Mouse (Mus musculus) central nervous system, embryonic 18 days (tissue): ENCODE measurements around the gene Steap4. TPM values are rescaled to one million over a fixed set of nuclear protein-coding genes. Genes with fewer than 3 reads are reported as not detected.

ENCODE experiments used
- polyA plus RNA-seq: library from polyadenylated mRNA; depleted of rRNA; stranded (reverse); fragments of >200 nt; gene quantifications from 2 replicates; pipeline ENCODE4 v1.2.3, GENCODE M21; 2012; rRNA removed

The Steap4 gene
- 0.35 and 1.0 TPM in 2 replicates for polyA plus RNA-seq

DNA sequence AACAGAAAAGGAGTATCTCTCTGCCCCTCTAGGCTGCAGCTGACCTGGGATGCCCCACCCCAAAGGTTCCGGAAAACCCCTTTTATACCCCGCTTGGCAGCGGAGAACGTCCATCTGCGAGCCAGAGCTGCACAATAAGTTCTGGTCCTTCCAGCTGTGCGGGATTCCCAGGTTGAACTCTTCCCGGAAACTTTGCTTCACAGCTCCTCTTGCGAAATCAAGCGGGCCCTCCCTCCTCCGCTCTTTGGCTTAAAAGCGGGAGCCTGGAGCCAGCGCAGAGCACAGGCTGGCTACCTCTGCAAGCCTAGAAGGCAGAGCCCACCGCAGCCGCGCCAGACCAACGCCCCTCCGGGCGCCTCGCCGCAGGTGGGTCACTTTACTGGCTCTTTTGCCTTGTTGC lies at the start of gene Steap4:
TSS of gene Steap4 (plus strand) at position 282 of the 400 bp plus-strand sequence.

Other genes starting within 250 kb of the Steap4 start
- gene Sri, start 85.6 kb downstream of the Steap4 start, polyA plus RNA-seq: 108 and 113 TPM in 2 replicates